Mouse (Mus musculus) brain, embryonic 14.5 days (tissue): Measurements from ENCODE around the gene Mapk10.

Experiments used
- CTCF ChIP-seq: fragments of 200-500 bp; IDR thresholded peaks from 2 replicates; pipeline ENCODE4 v1.5.1; 2012; ENCODE audit warnings: inconsistent platforms, mild to moderate bottlenecking, moderate library complexity, borderline replicate concordance; ENCODE audit not compliant: insufficient read depth, insufficient read length; ENCODE audit errors: extremely low read depth
- POLR2A ChIP-seq: fragments of 200-500 bp; IDR thresholded peaks from 2 replicates; pipeline ENCODE4 v1.6.1; 2012; ENCODE audit warnings: mild to moderate bottlenecking, inconsistent platforms, borderline replicate concordance; ENCODE audit not compliant: poor library complexity, insufficient read depth, insufficient read length, severe bottlenecking; ENCODE audit errors: extremely low read depth

GRCm38 (mm10) chr5:102993951-102994350 lies 217.2 kb downstream of the Mapk10 start:
- TF ChIP-seq CTCF (no peak), POLR2A (no peak)
